Mouse (Mus musculus): Measurements from ENCODE around the gene Plod1.
A peak's percentile ranks its signal among the peaks of the same experiment; 100 is the strongest.
"Not testable (repeated sequence)": the region's sequence is repeated elsewhere in the genome, so short reads cannot be mapped to it uniquely, and the experiment has no call there.

The Plod1 gene

GRCm38 (mm10) chr4:147896411-147896810 lies 40.2 kb downstream of the Plod1 start:
- no peak for DNase-seq (ENCODE audit: low spot score in 2 of 2)

- DNase-seq (ENCODE audit: low spot score in 2 of 2), result no peak
Measured at GRCm38 (mm10) chr4:147895815-147896330, 40.7 kb downstream of the Plod1 start.

GRCm38 (mm10) chr4:147890341-147890740 lies 46.2 kb downstream of the Plod1 start:
- no peak for DNase-seq (ENCODE audit: low spot score in 2 of 2)

DNA sequence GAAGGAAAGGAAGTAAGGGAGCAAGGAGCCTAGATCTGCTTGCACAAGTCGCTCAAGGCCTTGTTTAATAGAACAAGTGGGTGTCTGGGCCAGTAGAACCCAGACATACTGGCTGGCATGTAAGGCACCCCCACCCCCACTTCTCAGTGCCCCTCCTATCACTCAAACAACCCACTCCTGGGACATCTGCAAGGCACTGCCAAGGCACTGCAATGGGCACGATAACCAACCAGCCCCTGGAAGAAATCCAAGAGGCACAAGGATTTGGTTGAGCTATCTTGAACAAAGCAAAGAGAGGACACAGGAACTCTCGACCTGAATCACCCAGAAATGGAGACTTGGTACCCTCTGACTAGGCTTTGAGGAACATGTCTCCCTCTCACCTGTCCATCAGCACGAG lies 48.3 kb downstream of the Plod1 start:
- no peak for DNase-seq (ENCODE audit: low spot score in 2 of 2)

DNA sequence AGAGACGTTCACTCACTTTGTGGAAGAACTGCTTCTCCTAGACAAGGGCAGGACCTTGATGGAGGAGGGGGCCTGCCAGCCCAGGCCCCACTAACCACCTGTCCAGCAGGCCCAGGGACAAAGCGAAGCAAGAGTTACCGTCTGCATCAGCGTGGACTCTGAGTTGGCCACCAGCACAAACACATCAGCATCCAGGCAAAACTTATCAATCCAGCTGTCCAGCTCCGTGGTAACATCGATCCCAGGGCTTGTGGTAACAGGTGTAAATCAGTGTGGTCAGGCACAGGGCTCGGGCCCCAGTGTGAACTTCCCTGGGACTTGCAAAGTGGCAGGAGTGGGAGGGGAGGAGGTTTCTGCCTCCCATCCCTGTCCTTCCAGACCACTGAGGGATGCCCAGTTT lies 49.3 kb downstream of the Plod1 start:
- DNase-seq (ENCODE audit: low spot score in 2 of 2), result no peak

DNA sequence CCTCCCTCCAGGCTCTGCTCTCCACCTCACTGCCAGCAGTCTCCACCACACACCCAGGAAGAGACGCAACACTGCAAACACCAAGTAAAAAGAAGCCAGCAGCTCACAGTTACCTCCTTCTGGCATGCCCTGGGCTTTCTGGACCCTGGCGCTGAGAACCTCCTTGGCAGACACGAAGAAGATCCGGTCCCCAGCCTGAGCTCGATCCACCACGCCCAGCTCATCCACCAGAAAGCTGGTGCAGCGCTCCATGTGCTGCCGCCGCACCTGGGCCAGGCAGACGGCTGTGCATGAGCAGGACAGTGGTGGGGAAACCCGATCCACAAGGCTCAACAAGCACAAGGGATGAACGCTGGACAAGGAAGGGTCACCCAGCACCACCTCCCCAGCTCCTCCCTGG lies 50.4 kb downstream of the Plod1 start:
- DNase-seq (ENCODE audit: low spot score in 2 of 2), result no peak

DNA sequence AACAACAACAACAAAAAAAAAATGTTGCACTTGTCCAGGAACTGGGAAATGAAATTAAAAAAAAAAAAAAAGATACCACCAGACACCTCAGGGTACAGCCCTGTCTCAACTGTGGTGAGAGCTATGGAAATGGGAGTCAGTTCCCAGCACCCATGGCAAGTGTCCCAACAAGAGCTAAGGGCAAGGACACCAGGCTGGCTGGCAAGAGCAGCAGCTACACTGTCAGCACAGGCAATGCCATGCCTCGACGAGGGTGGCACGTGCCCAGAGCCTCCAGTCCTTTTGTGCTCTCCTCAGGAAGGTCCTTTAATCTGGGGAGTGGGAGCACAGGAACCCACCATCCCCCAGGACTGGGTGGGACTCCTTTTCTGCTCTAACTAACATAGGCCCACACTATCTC lies 52.4 kb downstream of the Plod1 start:
- DNase-seq (ENCODE audit: low spot score in 2 of 2), result no peak

GRCm38 (mm10) chr4:147883041-147883440 lies 53.5 kb downstream of the Plod1 start:
- no peak for DNase-seq (ENCODE audit: low spot score in 2 of 2)

- DNase-seq (ENCODE audit: low spot score in 2 of 2), result no peak
Measured at GRCm38 (mm10) chr4:147881792-147882191, 54.8 kb downstream of the Plod1 start.

DNA sequence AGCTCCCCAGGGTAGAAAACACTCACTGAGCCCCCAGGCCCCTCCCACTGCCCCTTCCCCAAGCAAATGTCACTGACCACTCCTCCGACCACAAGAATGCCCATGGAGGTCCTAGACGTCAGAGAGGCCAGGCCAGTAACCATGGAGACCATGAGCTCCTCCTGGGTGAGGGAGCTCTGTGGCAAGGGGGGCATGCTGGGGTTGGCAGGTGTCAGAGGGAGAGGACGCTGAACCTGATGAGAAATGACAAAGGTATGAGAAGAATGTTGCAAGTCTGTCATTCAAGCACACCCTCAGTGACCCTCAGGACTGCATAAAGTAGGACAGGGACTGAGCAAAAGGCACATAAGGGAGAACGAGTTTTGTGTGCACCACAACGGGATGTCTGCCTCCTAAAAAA lies 56.7 kb downstream of the Plod1 start:
- no peak for DNase-seq (ENCODE audit: low spot score in 2 of 2)

DNA sequence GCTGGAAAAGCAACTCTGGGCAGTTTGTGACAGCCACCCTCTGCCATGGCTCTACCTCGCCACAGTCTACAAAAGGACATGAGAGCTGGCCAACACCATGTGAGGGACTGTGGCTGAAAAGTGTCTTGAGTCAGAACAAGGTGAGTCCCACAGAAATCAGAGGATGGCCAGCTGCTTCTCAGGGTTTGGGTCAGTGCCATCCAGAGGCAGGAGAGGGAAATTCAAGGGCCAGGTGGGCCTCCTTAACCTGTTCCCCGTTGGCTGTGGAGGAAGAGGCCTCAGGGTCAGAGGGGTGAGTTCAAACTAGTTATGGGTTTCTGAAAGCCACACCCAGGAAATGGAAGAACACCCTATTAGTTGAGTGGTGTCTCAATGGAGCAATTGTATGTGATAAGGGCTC lies 57.1 kb downstream of the Plod1 start:
- no peak for DNase-seq (ENCODE audit: low spot score in 2 of 2)

DNA sequence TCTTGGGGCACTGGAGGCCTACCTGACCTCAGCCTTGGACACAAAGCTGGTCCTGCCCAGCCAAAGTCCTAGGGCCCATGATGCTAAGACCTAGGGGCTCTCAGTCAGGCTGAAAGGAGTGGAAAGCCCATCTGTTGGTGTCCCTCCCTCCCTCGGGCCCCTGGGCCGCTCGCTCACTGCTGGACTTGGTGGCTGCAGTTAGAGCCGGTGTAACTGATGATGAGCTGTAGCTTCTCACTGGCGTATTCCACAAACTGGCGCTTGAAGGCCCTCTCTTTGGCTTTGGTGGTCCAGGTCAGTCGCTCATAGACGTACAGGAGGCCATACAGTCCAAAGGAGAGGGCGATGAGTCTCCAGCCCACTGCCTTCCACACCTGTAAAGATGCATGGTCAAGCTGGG lies 58.0 kb downstream of the Plod1 start:
- no peak for DNase-seq (ENCODE audit: low spot score in 2 of 2)

- no peak for DNase-seq (ENCODE audit: low spot score in 2 of 2)
Measured at GRCm38 (mm10) chr4:147875852-147876575, 60.6 kb downstream of the Plod1 start.

DNA sequence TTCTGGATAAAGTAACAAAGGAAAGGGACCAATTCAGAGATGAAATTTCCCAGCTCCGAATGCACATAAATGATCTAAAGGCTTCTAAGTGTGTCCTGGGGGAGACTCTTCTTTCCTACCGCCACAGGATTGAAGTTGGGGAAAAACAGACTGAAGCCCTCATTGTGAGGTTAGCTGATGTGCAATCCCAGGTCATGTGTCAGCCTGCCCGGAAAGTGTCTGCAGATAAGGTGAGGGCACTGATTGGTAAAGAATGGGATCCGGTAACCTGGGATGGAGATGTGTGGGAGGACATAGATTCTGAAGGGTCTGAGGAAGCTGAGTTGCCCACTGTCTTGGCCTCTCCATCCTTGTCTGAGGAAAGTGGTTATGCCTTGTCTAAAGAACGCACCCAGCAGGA lies 67.3 kb downstream of the Plod1 start:
- no peak for DNase-seq (ENCODE audit: low spot score in 2 of 2)

- peak; percentile 86 to 93 for DNase-seq (ENCODE audit: low spot score in 2 of 2)
Measured at GRCm38 (mm10) chr4:147868450-147869031, 68.0 kb downstream of the Plod1 start, which contains the start of the genes Miip and Fv1. Gene Miip (minus strand): TSS chr4:147868816. Gene Fv1 (plus strand): TSS chr4:147868979.

- DNase-seq (ENCODE audit: low spot score in 2 of 2), result no peak
Measured at GRCm38 (mm10) chr4:147867563-147868449, 68.8 kb downstream of the Plod1 start.

DNA sequence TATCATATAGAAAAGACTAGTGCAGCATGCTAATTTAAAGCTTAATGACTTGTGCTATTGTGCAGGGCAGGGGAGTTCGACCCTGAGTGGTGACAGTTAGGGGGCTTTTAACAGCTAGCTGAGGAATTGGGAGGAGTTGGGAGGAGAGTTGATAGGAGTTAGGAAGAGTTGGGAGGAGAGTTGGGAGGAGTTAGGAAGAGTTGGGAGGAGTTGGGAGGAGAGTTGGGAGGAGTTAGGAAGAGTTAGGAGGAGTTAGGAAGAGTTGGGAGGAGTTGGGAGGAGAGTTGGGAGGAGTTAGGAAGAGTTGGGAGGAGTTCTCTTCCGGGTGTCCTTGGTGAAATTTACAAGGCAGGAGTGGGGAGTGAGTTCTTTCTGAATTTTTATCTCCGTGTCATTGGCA lies 69.8 kb downstream of the Plod1 start:
- not testable (repeated sequence) for DNase-seq (ENCODE audit: low spot score in 2 of 2)

DNA sequence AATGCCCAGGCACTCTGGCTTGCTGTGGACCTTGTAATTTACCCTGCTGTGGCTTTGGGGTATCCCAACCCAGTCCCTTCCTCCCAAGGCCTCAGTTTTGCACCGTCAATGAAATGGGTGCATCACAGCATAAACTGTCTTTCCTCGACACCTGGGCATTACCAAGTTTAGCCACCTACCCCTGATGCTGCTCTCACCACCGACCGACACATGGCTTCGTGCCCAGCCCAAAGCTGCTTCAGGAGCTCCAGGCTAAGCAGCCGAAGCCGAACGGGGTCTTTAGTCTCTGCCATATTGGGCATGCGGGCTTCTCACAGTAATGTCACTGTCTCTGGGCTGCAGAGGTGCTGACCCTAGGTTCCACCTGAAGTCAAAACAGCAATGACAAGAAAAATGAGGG lies 70.5 kb downstream of the Plod1 start:
- DNase-seq (ENCODE audit: low spot score in 2 of 2), result no peak

GRCm38 (mm10) chr4:147865651-147866050 lies 70.9 kb downstream of the Plod1 start:
- DNase-seq (ENCODE audit: low spot score in 2 of 2), result no peak

- DNase-seq (ENCODE audit: low spot score in 2 of 2), result no peak
Measured at GRCm38 (mm10) chr4:147862051-147862450, 74.5 kb downstream of the Plod1 start.
